Mouse (Mus musculus) liver, postnatal 0 days (tissue): ENCODE measurements around the gene Ttc23. TPM values are rescaled to one million over a fixed set of nuclear protein-coding genes. Genes with fewer than 3 reads are reported as not detected.
A peak's percentile ranks its signal among the peaks of the same experiment; 100 is the strongest.

Experiments
- ATAC-seq: fragments of 200-750 bp; cut with Nextera tagmentation; 2 replicates; pipeline ENCODE4 v1.8.0; 2017; ENCODE audit warnings: mild to moderate bottlenecking, moderate library complexity
- DNase-seq: peaks from one replicate; pipeline ENCODE4 v3.0.0-alpha.2; 2016
- H3K27ac ChIP-seq: fragments of 300-500 bp; sonication (generic); 2 replicates; pipeline ENCODE4 v1.5.1; 2014; ENCODE audit warnings: antibody characterized with exemption, moderate library complexity, mild to moderate bottlenecking, low read depth
- H3K27me3 ChIP-seq: fragments of 300-500 bp; sonication (generic); 2 replicates; pipeline ENCODE4 v1.6.1; 2014; ENCODE audit warnings: low read length, control low read depth, mixed read lengths; ENCODE audit not compliant: insufficient read depth
- H3K36me3 ChIP-seq: fragments of 300-500 bp; sonication (generic); replicated peaks from 2 replicates; pipeline ENCODE4 v1.6.1; 2014; ENCODE audit warnings: mild to moderate bottlenecking, control low read depth, low read length, moderate library complexity, mixed read lengths; ENCODE audit not compliant: insufficient read depth
- H3K4me1 ChIP-seq: fragments of 300-500 bp; sonication (generic); 2 replicates; pipeline ENCODE4 v1.6.1; 2014; ENCODE audit warnings: antibody characterized with exemption, mild to moderate bottlenecking, control low read depth; ENCODE audit not compliant: insufficient read depth
- H3K4me2 ChIP-seq: fragments of 300-500 bp; sonication (generic); 2 replicates; pipeline ENCODE4 v1.6.1; 2014; ENCODE audit warnings: low read depth, mild to moderate bottlenecking, low read length, moderate library complexity, mixed read lengths
- H3K4me3 ChIP-seq: fragments of 300-500 bp; sonication (generic); 2 replicates; pipeline ENCODE4 v1.5.1; 2014; ENCODE audit warnings: low read depth, low read length
- H3K9ac ChIP-seq: fragments of 300-500 bp; sonication (generic); replicated peaks from 2 replicates; pipeline ENCODE4 v1.6.1; 2014; ENCODE audit warnings: mild to moderate bottlenecking, moderate library complexity
- H3K9me3 ChIP-seq: fragments of 300-500 bp; sonication (generic); 2 replicates; pipeline ENCODE4 v1.6.1; 2016; ENCODE audit warnings: mild to moderate bottlenecking, control low read depth, low read length, mixed read lengths
- CTCF ChIP-seq: sonication (generic); IDR thresholded peaks from 2 replicates; pipeline ENCODE4 v1.5.1; 2016; ENCODE audit warnings: antibody characterized with exemption, low read depth
- EP300 ChIP-seq: IDR thresholded peaks from 2 replicates; pipeline ENCODE4 v1.6.1; 2016; ENCODE audit warnings: antibody characterized with exemption, low read depth, mild to moderate bottlenecking
- WGBS: fragments of 180-500 bp; shearing (Covaris S2); extraction: QIAGEN DNeasy Blood & Tissue Kit; methylation state at CpG from one replicate; pipeline ENCODE4 v1.1.7; 2014; ENCODE audit not compliant: insufficient replicate concordance; 5-methylcytosine and 5-hydroxymethylcytosine counted together
- polyA plus RNA-seq: library from polyadenylated mRNA; unstranded; fragments of >200 nt; fragmentation: Nextera tagmentation; extraction: Ambion mirVana; gene quantifications from 2 replicates; pipeline ENCODE4 v1.2.1, GENCODE M21; 2015

Ttc23 gene
- polyA plus RNA-seq, 1 experiment from 2014 or later: 8.4 TPM

DNA sequence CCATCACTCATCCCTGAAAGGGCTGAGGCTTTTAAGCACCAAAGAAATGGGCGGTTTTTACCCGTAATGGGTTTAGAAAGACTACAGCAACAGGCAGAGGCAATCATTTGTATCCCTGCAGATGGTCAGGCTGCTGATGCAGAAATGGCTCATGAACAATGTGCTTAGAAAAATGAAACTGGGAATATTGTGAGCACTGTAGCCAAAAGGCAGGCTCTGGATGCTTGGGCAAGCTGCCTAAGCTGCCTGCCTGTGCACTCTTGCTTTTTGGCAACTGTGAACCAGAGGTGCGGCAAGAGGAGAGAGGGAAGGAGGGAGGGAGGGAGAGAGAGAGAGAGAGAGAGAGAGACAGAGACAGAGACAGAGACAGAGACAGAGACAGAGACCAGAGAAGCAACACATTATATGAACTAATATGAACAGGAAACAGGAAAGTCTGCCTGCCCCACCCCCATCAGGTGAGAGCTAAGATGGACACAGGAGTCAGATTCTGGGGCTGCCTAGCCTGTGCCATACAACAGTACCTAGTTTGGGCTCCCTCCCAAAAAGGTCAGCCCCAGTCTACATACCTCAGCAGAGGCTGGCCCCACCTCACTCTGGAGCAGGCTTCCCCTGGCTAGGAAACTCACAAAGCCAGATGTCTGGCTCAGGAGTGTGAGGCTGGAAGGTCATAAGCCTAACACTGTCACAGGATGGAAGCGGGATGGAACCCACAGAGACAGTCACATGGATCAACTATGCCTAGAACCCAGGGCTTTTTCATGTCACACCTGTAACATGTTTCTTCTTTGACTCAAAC is 102.4 kb downstream of the Ttc23 start:
- TF ChIP-seq CTCF (no peak), EP300 (no peak)
- no peaks in the 10 kb centered on the region for H3K36me3 ChIP-seq
- H3K9ac ChIP-seq: no peak overlapping the region
- no peaks in the 10 kb centered on the region for H3K9me3 ChIP-seq
- no peak for ATAC-seq
- no peaks in the 10 kb centered on the region for H3K27me3 ChIP-seq
- no peak overlapping the region for H3K27ac ChIP-seq
- no peak overlapping the region for H3K4me2 ChIP-seq
- no peak for DNase-seq
- H3K4me3 ChIP-seq: no peak overlapping the region
- no peaks in the 10 kb centered on the region for H3K4me1 ChIP-seq
- 79% methylated on average over 4 of the region's 4 CpGs for WGBS

DNA sequence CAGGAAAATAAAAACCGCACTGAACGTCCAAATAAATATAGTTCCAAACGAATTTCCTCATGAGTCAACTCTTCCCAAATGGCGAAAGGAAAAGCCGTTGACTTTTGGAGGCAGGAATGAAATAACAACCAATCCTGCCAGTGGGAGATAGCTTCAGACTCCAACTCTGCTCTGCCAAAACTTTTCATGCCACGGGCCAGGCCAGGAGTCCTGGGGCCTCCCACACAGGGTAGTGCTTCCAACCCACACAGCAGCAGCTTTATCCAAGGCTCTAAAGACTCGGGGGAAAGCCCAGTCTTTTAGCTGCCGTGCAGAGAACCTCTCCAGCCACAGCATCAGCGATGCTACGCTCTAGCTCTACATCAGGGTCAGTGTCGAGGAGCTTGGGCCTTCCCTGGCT is 107.4 kb downstream of the Ttc23 start:
- Histone ChIP-seq H3K4me2 (no peak overlapping the region), H3K9me3 (no peaks in the 10 kb centered on the region), H3K4me1 (peaks cover 8% of the 10 kb centered on the region), H3K9ac (no peak overlapping the region), H3K4me3 (no peak overlapping the region), H3K27ac (no peak overlapping the region), H3K36me3 (no peaks in the 10 kb centered on the region), H3K27me3 (peaks cover 22% of the 10 kb centered on the region)
- ATAC-seq: no peak
- 69% methylated on average over 11 of the region's 11 CpGs for WGBS
- no peak for DNase-seq
- TF ChIP-seq EP300 (no peak), CTCF (no peak)

DNA sequence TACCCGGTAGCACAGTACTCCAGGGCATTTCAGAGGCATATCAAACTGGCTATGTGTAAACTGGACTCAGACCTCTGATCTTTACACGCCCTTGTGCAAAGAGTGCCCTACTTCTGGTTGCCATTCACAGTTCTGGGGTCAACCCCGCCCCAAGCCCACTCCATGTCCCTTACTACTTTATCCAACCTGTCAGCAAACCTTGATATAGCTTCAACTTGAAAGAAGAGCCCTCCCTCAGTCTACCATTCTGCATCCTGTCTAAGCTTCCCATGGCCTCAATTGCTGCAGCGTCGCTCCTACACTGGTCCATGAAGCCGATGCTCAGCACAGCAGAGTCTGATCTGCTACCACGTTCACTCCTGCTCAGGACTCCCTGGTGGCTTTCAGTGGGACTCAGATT is 108.2 kb downstream of the Ttc23 start:
- ATAC-seq: no peak
- no peak overlapping the region for H3K4me3 ChIP-seq
- no peak for TF ChIP-seq EP300
- no peak for TF ChIP-seq CTCF
- H3K9me3 ChIP-seq: no peaks in the 10 kb centered on the region
- H3K27ac ChIP-seq: no peak overlapping the region
- no peak for DNase-seq
- no peaks in the 10 kb centered on the region for H3K36me3 ChIP-seq
- H3K4me2 ChIP-seq: no peak overlapping the region
- H3K9ac ChIP-seq: no peak overlapping the region
- WGBS: 73% methylated on average over 7 of the region's 7 CpGs
- peaks cover 25% of the 10 kb centered on the region for H3K27me3 ChIP-seq
- peaks cover 8% of the 10 kb centered on the region for H3K4me1 ChIP-seq

DNA sequence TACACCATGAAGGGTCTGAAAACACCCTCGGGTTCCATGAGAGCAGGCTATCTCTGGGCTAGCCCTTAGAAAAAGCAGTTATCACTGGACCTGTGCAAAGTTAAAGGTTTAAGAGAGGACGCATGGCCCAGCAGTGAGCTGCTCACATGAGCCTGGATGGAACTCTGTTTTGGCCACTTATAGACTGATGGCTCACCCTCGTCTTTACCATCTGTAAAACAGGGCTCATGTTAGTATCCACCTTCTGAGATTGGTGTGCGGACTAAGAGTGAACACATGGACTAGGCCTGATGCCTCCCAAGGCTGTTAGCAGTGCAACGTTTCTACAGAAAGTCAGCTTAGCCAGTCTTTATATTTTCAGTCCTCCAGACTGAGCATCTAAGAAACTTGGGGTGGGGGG is 109.4 kb downstream of the Ttc23 start:
- no peak for DNase-seq
- H3K27ac ChIP-seq: no peak overlapping the region
- no peak overlapping the region for H3K4me2 ChIP-seq
- TF ChIP-seq EP300: no peak
- TF ChIP-seq CTCF: no peak
- peaks cover 33% of the 10 kb centered on the region for H3K27me3 ChIP-seq
- no peaks in the 10 kb centered on the region for H3K9me3 ChIP-seq
- no peak for ATAC-seq
- 72% methylated on average over 5 of the region's 5 CpGs for WGBS
- H3K9ac ChIP-seq: no peak overlapping the region
- H3K4me1 ChIP-seq: peaks cover 8% of the 10 kb centered on the region
- no peak overlapping the region for H3K4me3 ChIP-seq
- H3K36me3 ChIP-seq: no peaks in the 10 kb centered on the region

DNA sequence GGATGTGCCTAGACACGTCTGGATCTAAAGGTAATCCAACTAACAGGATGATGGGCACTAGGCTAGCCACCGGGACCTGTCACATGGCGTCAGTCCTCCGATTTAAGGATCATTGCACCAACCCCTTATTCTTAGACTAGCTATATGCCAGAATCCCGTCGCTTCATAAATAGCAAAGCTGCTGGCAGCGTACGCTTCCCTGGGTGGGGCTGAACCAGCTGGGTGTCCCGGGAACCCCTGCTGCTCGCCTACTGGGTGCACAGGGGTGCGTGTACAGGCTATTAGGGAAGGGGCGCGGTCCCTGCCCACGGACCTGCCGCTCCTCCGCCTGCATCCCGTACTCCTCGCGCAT is 111.3 kb downstream of the Ttc23 start:
- 5% methylated on average over 19 of the region's 19 CpGs for WGBS
- Histone ChIP-seq H3K4me2 (peak overlapping the region; percentile 84), H3K9me3 (no peaks in the 10 kb centered on the region), H3K9ac (no peak overlapping the region), H3K4me3 (peak overlapping the region; percentile 52; the same call in 1 of the 2 replicates), H3K36me3 (no peaks in the 10 kb centered on the region), H3K4me1 (peaks cover 8% of the 10 kb centered on the region), H3K27me3 (peaks cover 33% of the 10 kb centered on the region), H3K27ac (no peak overlapping the region)
- ATAC-seq (no peak), DNase-seq (no peak)
- TF ChIP-seq CTCF: no peak
- TF ChIP-seq EP300: no peak

DNA sequence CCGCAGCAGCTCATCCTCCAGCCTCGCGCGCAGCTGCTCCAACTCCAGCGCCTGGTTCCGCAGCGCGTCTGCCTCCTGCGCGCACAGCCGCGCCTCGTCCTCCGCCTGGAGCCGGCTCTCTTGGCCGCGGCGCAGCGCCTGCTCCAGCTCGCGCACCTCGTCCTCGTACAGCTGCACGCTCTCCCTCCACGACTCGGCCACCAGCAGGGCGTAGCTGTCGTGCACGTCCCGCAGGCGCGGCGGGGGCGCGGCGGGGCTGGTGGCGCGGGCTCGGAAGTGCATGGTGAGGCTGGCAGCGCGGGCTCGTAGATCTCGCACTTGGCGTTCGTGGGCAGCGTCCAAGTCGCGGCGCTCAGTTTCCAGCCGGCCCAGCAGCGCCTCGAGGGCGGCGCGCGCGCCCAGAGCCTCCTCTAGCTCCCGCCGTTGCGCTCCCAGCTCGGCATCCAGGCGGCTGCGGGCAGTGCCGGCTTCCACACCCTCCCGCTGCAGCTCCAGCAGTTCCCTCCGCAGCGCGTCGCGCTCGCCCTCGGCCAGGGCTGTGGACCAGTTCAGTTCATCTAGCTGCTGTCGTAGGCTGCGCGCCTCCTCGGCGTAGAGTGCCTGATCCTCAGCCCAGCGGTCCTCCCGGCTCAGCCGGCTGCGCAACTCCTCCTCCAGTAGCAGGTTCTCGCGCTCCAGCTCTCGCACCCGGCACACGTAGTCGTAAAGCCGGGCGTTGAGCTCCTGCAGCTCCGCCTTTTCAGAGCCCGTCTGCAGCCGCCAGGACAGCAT is 111.8 kb downstream of the Ttc23 start:
- Histone ChIP-seq H3K4me2 (peak overlapping the region; percentile 84), H3K27me3 (peaks cover 33% of the 10 kb centered on the region), H3K4me3 (peak overlapping the region; percentile 52), H3K4me1 (peaks cover 8% of the 10 kb centered on the region), H3K27ac (no peak overlapping the region), H3K36me3 (no peaks in the 10 kb centered on the region), H3K9me3 (no peaks in the 10 kb centered on the region), H3K9ac (no peak overlapping the region)
- WGBS: 2% methylated on average over 74 of the region's 92 CpGs
- TF ChIP-seq EP300: no peak
- no peak for TF ChIP-seq CTCF
- peak; percentile 65 for ATAC-seq
- DNase-seq: peak; percentile 33
